Mouse (Mus musculus): ENCODE results near the gene Gm11111.

Gene Gm11111

DNA sequence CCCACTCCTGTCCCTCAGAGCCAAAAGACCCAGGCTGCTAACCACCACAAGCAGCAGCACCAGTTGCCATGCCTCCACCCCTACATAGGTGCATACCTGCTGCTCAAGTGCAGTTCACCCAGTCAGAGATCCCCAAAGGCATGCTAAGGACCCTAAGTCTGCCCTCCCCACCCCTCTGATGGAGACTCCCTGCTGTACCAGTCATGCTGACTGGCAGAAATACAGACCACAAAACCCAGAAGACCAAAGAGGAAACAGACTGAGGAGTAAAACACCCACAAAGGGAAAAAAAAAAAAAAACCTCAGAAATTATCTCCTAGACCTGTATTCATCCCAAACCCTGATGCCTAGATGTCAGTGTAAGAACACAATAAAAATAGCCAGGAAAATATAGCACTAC lies 33.4 kb downstream of the Gm11111 start:
- DNase-seq: no peak
